Mouse (Mus musculus) heart, postnatal 0 days (tissue): ENCODE data around the gene Lrrc55.

Experiments used
- CTCF ChIP-seq: IDR thresholded peaks from 2 replicates; pipeline ENCODE4 v1.5.1; 2016; ENCODE audit warnings: antibody characterized with exemption, control low read depth, low read depth
- EP300 ChIP-seq: IDR thresholded peaks from 2 replicates; pipeline ENCODE4 v1.6.1; 2016; ENCODE audit warnings: antibody characterized with exemption, low read depth

- TF ChIP-seq CTCF (no peak), EP300 (no peak)
Measured at GRCm38 (mm10) chr2:85205170-85205569, 8.2 kb upstream of the Lrrc55 start.
